Mouse (Mus musculus) MEL (cell line): ENCODE data around the gene Gpsm3.
A peak's percentile ranks its signal among the peaks of the same experiment; 100 is the strongest.

ENCODE experiments used
- CTCF ChIP-seq, 3 experiments: IDR thresholded peaks in 2 of 3; conservative IDR thresholded peaks in 1 of 3; 2 replicates each; pipeline ENCODE4 v1.5.1; 2011 to 2012; ENCODE audit warnings: low read length in 3 of 3, low read depth in 2 of 3, mild to moderate bottlenecking in 2 of 3, improper control_type of control experiment in 1 of 3, inconsistent platforms in 1 of 3, mixed read lengths in 1 of 3, moderate library complexity in 1 of 3; ENCODE audit not compliant: control insufficient read depth in 1 of 3, insufficient read depth in 1 of 3, poor library complexity in 1 of 3, severe bottlenecking in 1 of 3
- EP300 ChIP-seq, 2 experiments: IDR thresholded peaks; 2 replicates each; pipeline ENCODE4 v1.6.1; 2011; ENCODE audit warnings: improper control_type of control experiment in 2 of 2, low read length in 2 of 2, low read depth in 1 of 2, mild to moderate bottlenecking in 1 of 2
- JUND ChIP-seq: IDR thresholded peaks from 2 replicates; pipeline ENCODE4 v1.6.1; 2011; ENCODE audit warnings: low read depth, mild to moderate bottlenecking, improper control_type of control experiment, low read length
- KAT2A ChIP-seq: conservative IDR thresholded peaks from 2 replicates; pipeline ENCODE4 v1.6.1; 2012; ENCODE audit warnings: low read depth, low read length, improper control_type of control experiment, inconsistent platforms
- POLR2A ChIP-seq, 2 experiments: IDR thresholded peaks; 2 replicates each; pipeline ENCODE4 v1.6.1; 2011 to 2012; ENCODE audit warnings: low read length in 2 of 2, mild to moderate bottlenecking in 2 of 2, control low read depth in 1 of 2, improper control_type of control experiment in 1 of 2, low read depth in 1 of 2, moderate library complexity in 1 of 2; ENCODE audit not compliant: control insufficient read depth in 1 of 2, insufficient read depth in 1 of 2, poor library complexity in 1 of 2
- SIN3A ChIP-seq: IDR thresholded peaks from 2 replicates; pipeline ENCODE4 v1.6.1; 2012; ENCODE audit warnings: low read length, improper control_type of control experiment, inconsistent platforms
- SMC3 ChIP-seq: IDR thresholded peaks from 2 replicates; pipeline ENCODE4 v1.6.1; 2011; ENCODE audit warnings: low read depth, low read length, improper control_type of control experiment
- ZC3H11A ChIP-seq: IDR thresholded peaks from 2 replicates; pipeline ENCODE4 v1.6.1; 2012; ENCODE audit warnings: low read depth, mild to moderate bottlenecking, inconsistent platforms, low read length, improper control_type of control experiment
- ZMIZ1 ChIP-seq: IDR thresholded peaks from 2 replicates; pipeline ENCODE4 v1.6.1; 2012; ENCODE audit warnings: low read depth, mild to moderate bottlenecking, inconsistent platforms, low read length, improper control_type of control experiment, moderate library complexity
- ZNF384 ChIP-seq: IDR thresholded peaks from 2 replicates; pipeline ENCODE4 v1.6.1; 2012; ENCODE audit warnings: low read depth, mild to moderate bottlenecking, inconsistent platforms, low read length, improper control_type of control experiment

DNA sequence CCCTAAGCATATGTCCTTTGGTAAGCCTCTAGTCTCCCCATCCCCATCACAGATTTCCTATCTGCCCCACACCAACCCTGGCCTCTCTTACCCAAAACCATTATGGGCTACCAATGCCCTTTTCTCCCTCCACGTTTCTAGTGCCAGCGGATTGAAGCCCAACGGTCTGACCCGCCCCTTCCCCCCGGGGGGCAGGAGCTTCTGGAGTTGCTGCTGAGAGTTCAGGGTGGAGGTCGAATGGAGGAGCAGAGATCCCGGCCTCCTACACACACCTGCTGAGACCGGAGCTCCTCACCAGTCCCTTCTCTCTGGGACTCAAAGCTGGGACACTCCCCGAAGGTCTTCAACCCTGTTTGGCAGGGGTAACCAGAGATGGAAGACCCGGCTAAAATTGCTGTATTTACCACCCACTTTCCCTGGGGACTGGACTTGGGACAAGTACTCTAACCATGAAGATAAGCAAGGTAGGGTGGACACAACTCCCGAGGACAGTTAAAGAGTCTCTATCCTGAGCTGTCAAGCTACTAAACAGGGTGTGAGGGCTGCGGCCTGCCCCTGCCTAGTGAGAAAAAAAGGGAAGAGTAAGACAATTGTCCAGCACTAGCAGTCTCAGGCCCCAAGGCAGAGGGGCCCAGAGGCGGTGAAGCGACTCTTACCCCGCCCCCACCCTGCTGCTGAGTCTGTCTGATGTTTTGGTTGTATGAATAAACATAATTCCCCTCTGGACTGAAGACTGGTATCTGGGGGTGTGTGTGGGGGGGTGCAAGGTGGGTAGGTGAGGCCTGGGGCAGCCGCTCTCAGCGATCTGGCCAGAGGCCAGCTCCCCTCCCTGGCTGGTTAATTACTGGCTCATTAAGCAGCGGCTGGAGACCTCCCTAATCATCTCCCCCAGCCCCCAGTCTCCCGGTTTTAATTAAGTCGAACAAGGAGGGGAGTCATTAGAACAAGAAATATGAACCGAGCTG, 1.7 kb downstream of the Gpsm3 start, which contains the start of gene Pbx2:
- TF ChIP-seq CTCF (IDR thresholded peaks at IDR 0.05 in 2 of 3, conservative IDR thresholded peaks at IDR 0.05 in 1 of 3; ENCODE audit: control insufficient read depth in 1 of 3, insufficient read depth in 1 of 3, low read depth in 2 of 3, low read length in 3 of 3, poor library complexity in 1 of 3, severe bottlenecking in 1 of 3), result no peak
- no peak for TF ChIP-seq POLR2A (IDR thresholded peaks at IDR 0.05; ENCODE audit: control insufficient read depth in 1 of 2, insufficient read depth in 1 of 2, low read depth in 1 of 2, low read length in 2 of 2, poor library complexity in 1 of 2)
- TF ChIP-seq EP300 (IDR thresholded peaks at IDR 0.05; ENCODE audit: low read depth in 1 of 2, low read length in 2 of 2), result no peak
- TF ChIP-seq KAT2A, result no peak
- TF ChIP-seq SMC3, result no peak
- TF ChIP-seq JUND, result no peak
- TF ChIP-seq SIN3A, result peak; percentile 11; the same call in 1 of the 2 replicates
- no peak for TF ChIP-seq ZNF384
- no peak for TF ChIP-seq ZC3H11A
- TF ChIP-seq ZMIZ1, result no peak
